Mouse (Mus musculus) heart, postnatal 0 days (tissue): ENCODE measurements around the gene Galnt10. TPM values are rescaled to one million over a fixed set of nuclear protein-coding genes. Genes with fewer than 3 reads are reported as not detected.
A peak's percentile ranks its signal among the peaks of the same experiment; 100 is the strongest.

Experiments
- ATAC-seq: fragments of 200-750 bp; cut with Nextera tagmentation; 2 replicates; pipeline ENCODE4 v1.8.0; 2017; ENCODE audit warnings: low read depth, moderate number of reproducible peaks, moderate library complexity; ENCODE audit not compliant: insufficient read depth
- DNase-seq: peaks from one replicate; pipeline ENCODE4 v3.0.0-alpha.2; 2016; ENCODE audit warnings: low spot score
- H3K27ac ChIP-seq: fragments of 300-500 bp; sonication (generic); 2 replicates; pipeline ENCODE4 v1.5.1; 2014; ENCODE audit warnings: low read depth, mild to moderate bottlenecking
- H3K27me3 ChIP-seq: fragments of 300-500 bp; sonication (generic); 2 replicates; pipeline ENCODE4 v1.6.1; 2014; ENCODE audit warnings: low read length, mixed read lengths; ENCODE audit not compliant: control insufficient read depth, insufficient read depth
- H3K36me3 ChIP-seq: fragments of 300-500 bp; sonication (generic); replicated peaks from 2 replicates; pipeline ENCODE4 v1.6.1; 2014; ENCODE audit warnings: low read length, mixed read lengths; ENCODE audit not compliant: control insufficient read depth, insufficient read depth
- H3K4me1 ChIP-seq: fragments of 300-500 bp; sonication (generic); 2 replicates; pipeline ENCODE4 v1.6.1; 2014; ENCODE audit warnings: antibody characterized with exemption; ENCODE audit not compliant: control insufficient read depth, insufficient read depth
- H3K4me2 ChIP-seq: fragments of 300-500 bp; sonication (generic); 2 replicates; pipeline ENCODE4 v1.6.1; 2014; ENCODE audit warnings: low read depth, mild to moderate bottlenecking, low read length, moderate library complexity
- H3K4me3 ChIP-seq: fragments of 300-500 bp; sonication (generic); 2 replicates; pipeline ENCODE4 v1.5.1; 2014; ENCODE audit warnings: low read depth, low read length
- H3K9ac ChIP-seq: fragments of 300-500 bp; sonication (generic); replicated peaks from 2 replicates; pipeline ENCODE4 v1.6.1; 2014; ENCODE audit warnings: low read depth, low read length, mixed read lengths
- H3K9me3 ChIP-seq: fragments of 300-500 bp; sonication (generic); replicated peaks from 2 replicates; pipeline ENCODE4 v1.6.1; 2016; ENCODE audit warnings: low read length; ENCODE audit not compliant: control insufficient read depth
- CTCF ChIP-seq: IDR thresholded peaks from 2 replicates; pipeline ENCODE4 v1.5.1; 2016; ENCODE audit warnings: antibody characterized with exemption, control low read depth, low read depth
- EP300 ChIP-seq: IDR thresholded peaks from 2 replicates; pipeline ENCODE4 v1.6.1; 2016; ENCODE audit warnings: antibody characterized with exemption, low read depth
- WGBS: fragments of 180-500 bp; shearing (Covaris S2); extraction: QIAGEN DNeasy Blood & Tissue Kit; methylation state at CpG from one replicate; pipeline ENCODE4 v1.1.7; 2014; 5-methylcytosine and 5-hydroxymethylcytosine counted together
- polyA plus RNA-seq: library from polyadenylated mRNA; unstranded; fragments of >200 nt; fragmentation: Nextera tagmentation; extraction: Ambion mirVana; gene quantifications from 2 replicates; pipeline ENCODE4 v1.2.1, GENCODE M21; 2015
- total RNA-seq: library from RNA; depleted of rRNA; stranded (reverse); fragments of >200 nt; gene quantifications from 2 replicates; pipeline ENCODE4 v1.2.3, GENCODE M21; 2014; ENCODE audit warnings: low replicate concordance

Gene Galnt10
- total and polyA plus RNA-seq, 2 experiments from 2014 or later = 3.4 to 4.3 TPM

GRCm38 (mm10) chr11:57643691-57644090 lies 1.6 kb upstream of the Galnt10 start:
- Histone ChIP-seq H3K27ac (no peak overlapping the region), H3K9ac (no peak overlapping the region), H3K4me3 (no peak overlapping the region), H3K9me3 (no peaks in the 10 kb centered on the region), H3K27me3 (no peaks in the 10 kb centered on the region), H3K4me1 (peaks cover 5% of the 10 kb centered on the region; the same call in 1 of the 2 replicates), H3K36me3 (no peaks in the 10 kb centered on the region), H3K4me2 (peak overlapping the region; percentile 95; the same call in 1 of the 2 replicates)
- DNase-seq (no peak), ATAC-seq (no peak)
- WGBS = 71% methylated on average over 2 of the region's 2 CpGs
- TF ChIP-seq CTCF (no peak), EP300 (no peak)

DNA sequence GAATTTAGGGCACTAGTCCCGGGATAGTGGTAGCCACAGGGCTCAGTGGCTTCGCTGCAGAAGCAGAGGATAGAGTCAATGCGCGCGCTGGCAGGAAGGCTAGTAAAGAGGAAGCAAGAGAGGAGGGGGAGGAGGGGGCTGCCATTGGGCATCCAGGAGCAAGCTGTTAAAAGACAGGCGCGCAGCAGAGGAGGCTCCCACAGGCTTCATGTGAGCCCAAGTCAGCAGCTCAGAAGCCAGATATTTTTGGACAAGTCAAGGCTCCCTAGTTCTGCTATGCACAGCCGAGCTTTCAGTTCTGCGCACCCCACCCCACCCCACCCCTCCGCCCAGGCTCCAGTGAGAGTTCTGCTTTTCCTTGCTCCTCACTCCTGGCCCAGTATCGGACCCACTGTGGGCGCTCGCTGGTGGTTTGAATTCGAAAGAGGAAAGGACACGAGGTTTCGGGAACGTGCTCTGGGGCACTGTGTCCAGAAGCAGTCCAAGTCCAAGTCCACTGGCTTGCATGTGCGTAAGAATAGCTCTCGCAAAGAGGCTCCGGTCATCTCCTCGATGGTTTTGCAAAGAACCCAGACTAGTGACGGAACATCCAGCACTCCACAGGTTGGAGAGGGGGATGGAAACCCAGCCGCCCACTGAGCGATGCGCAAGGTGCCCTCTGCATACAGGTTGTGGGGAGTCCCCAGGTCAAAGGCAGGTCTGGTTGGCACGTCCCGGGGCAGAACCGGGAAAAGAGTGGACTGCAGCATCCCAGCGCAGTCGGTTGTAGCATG lies 811 bp upstream of the Galnt10 start:
- Histone ChIP-seq H3K27ac (peak overlapping the region; percentile 54), H3K36me3 (no peaks in the 10 kb centered on the region), H3K27me3 (no peaks in the 10 kb centered on the region), H3K4me2 (peak overlapping the region; percentile 95), H3K9me3 (no peaks in the 10 kb centered on the region), H3K4me1 (peaks cover 5% of the 10 kb centered on the region; the same call in 1 of the 2 replicates), H3K9ac (peak overlapping the region; percentile 63), H3K4me3 (peak overlapping the region; percentile 64)
- DNase-seq = peak; percentile 37
- WGBS = under 1% methylated on average over 30 of the region's 30 CpGs
- ATAC-seq = peak; percentile 51
- no peak for TF ChIP-seq EP300
- TF ChIP-seq CTCF = no peak

- no peak overlapping the region for H3K27ac ChIP-seq
Observed at GRCm38 (mm10) chr11:57645847-57646246, 605 bp downstream of the Galnt10 start.

DNA sequence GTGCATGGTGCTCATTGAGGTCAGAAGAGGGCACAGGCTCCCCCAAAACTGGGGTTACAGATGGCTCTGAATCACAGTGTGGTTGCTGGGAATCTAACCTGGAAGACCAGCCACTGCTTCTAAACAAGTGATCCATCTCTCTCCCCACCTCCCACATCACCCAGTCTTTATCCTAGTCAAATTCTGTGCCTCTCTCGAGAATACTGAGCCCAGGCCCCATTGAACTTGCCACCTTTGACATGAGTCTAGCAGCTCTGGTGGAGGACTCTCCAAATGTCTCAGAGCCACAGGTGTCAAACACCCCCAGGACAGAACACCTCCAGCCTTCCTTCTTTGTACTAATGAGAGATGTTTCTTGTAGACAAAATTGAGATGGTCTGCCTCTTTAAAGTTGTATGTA lies 1.2 kb downstream of the Galnt10 start:
- peak overlapping the region; percentile 95; the same call in 1 of the 2 replicates for H3K4me2 ChIP-seq
- no peak for ATAC-seq
- TF ChIP-seq CTCF = no peak
- no peak for TF ChIP-seq EP300
- DNase-seq = no peak
- H3K27me3 ChIP-seq = no peaks in the 10 kb centered on the region
- no peak overlapping the region for H3K9ac ChIP-seq
- H3K4me3 ChIP-seq = no peak overlapping the region
- peaks cover 5% of the 10 kb centered on the region; the same call in 1 of the 2 replicates for H3K4me1 ChIP-seq
- no peak overlapping the region for H3K27ac ChIP-seq
- 36% methylated on average over 1 of the region's 1 CpGs for WGBS
- H3K36me3 ChIP-seq = no peaks in the 10 kb centered on the region
- H3K9me3 ChIP-seq = no peaks in the 10 kb centered on the region

More at GRCm38 (mm10) chr11:57645847-57646246, 605 bp downstream of the Galnt10 start:
- H3K4me3 ChIP-seq = peak overlapping the region; percentile 64
- H3K27me3 ChIP-seq = no peaks in the 10 kb centered on the region
- 34% methylated on average over 8 of the region's 8 CpGs for WGBS
- H3K9ac ChIP-seq = peak overlapping the region; percentile 63
- H3K36me3 ChIP-seq = no peaks in the 10 kb centered on the region
- no peak for DNase-seq
- no peak for ATAC-seq
- peak overlapping the region; percentile 95 for H3K4me2 ChIP-seq
- no peak for TF ChIP-seq CTCF
- no peak for TF ChIP-seq EP300
- H3K4me1 ChIP-seq = peaks cover 5% of the 10 kb centered on the region; the same call in 1 of the 2 replicates
- no peaks in the 10 kb centered on the region for H3K9me3 ChIP-seq

DNA sequence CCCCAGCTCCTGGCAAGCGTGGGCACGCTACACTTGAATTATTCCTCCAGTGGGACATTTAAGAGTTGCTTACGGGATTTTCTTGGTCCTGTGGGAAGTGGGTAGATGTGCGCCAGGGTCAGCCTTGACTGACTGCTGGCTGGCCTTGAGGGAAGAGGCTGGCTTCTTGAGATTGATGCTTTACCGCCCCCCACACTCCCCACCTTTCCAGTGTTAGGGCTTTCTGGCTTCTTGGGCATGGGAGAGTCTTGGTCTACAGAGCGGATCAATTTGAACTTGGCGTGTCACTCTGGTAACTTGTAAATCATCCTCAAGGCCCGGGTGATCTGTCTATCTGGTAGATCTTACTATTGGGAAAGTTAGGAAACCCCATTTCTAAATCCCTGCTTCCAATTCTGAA lies 1.7 kb downstream of the Galnt10 start:
- H3K4me3 ChIP-seq = no peak overlapping the region

More for the DNA sequence above, 1.7 kb downstream of the Galnt10 start:
- DNase-seq (no peak), ATAC-seq (no peak)
- no peaks in the 10 kb centered on the region for H3K36me3 ChIP-seq
- no peak overlapping the region for H3K9ac ChIP-seq
- H3K4me2 ChIP-seq = no peak overlapping the region; the same call in 1 of the 2 replicates
- H3K27me3 ChIP-seq = no peaks in the 10 kb centered on the region
- H3K4me1 ChIP-seq = peaks cover 5% of the 10 kb centered on the region; the same call in 1 of the 2 replicates
- no peaks in the 10 kb centered on the region for H3K9me3 ChIP-seq
- no peak overlapping the region for H3K27ac ChIP-seq
- TF ChIP-seq CTCF (no peak), EP300 (no peak)
- 86% methylated on average over 8 of the region's 8 CpGs for WGBS
